Mouse (Mus musculus) spleen, postnatal 10 days (tissue): Measurements from ENCODE around the gene Chrne.
A peak's percentile ranks its signal among the peaks of the same experiment; 100 is the strongest.

ENCODE experiments used
- DNase-seq, 2 experiments: peaks; one replicate each; pipeline ENCODE4 v3.0.0; 2021 to 2022; ENCODE audit warnings: low spot score in 2 of 2

Chrne gene

DNA sequence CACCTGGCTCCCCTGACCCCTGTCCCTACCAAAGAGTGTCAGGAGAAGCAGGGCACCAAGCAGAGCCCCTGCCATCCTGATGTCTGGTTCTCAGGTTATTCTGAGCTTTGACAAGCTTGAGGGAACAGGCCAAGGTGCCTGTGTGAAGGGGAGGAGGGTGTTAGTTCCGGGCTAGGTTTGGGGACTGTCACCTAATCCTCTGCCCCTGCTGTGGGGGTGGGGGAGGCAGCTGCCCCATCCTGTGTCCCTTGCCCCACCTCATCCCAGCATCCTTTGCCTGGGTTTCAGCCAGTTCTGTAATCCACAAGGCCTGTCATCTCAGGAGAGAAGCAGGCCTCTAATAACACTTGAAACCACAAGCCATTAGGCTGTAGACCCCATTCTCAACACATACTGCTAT is at the start of gene Chrne:
TSS of gene Chrne (minus strand) at position 116 of the 400 bp plus-strand sequence.
- DNase-seq = no peak

DNA sequence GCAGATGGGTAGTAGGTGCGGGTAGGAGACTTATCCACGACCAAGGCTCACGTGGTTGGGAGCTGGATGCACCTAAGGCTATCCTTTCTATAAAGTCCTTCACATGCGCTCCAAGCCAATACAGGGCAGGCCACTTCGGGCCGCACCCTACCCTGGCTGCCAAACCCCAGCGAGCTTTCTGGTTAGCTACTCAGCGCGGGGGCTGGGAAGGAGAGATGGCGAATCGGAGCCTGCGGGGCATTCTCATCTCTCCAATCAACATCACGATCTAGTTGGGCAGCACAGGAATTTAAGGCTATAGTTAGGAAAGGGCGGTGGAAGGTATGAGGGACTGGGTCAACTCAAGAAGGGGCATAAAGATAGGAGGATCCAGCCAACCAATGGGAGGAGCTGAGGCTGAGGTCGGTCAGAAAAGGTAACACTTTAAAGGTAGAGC is 49.3 kb upstream of the Chrne start:
- peak in 1 of 2 experiments; percentile 71 for DNase-seq

DNA sequence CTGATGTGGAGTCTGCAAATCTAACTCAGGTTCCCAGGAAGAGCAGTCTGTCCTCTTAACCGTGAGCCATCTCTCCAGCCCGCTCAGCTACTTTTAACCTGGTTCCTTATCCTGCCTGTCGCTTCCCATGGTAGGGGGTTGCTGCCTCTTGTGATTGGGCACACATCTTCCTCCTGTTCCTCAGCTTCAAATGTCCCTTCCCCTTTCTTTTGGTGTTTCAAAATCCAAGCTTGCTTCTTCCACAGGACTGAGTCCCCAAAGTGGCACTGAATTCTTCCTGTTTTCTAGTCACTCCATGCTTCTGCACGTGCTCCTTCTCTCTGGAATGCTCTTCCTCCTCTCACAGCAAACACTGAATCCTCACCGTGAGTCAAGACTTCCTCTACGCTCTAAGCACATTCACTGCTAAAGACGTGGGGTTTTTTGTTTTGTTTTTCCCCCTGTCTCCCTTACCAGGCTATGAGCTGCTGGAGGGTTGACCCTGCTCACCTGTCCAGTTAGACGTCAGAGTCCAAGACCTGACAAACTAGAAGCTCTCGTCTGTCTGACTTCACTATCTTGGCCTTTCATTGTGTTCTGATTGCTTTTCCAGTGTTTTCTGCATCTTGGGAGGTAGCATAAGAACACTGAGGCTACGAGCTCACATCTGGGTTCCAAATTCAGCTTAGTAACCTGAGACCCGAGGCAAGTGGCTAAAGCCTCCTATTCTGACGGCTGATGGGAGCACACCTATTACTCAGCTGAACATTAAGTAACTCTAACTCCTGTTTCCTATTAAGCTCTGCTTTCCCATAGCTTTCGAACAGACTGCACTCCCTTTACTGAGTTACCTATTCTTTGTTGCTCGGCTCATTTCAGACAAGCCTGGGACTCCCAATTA is 48.5 kb upstream of the Chrne start:
- DNase-seq = no peak

DNA sequence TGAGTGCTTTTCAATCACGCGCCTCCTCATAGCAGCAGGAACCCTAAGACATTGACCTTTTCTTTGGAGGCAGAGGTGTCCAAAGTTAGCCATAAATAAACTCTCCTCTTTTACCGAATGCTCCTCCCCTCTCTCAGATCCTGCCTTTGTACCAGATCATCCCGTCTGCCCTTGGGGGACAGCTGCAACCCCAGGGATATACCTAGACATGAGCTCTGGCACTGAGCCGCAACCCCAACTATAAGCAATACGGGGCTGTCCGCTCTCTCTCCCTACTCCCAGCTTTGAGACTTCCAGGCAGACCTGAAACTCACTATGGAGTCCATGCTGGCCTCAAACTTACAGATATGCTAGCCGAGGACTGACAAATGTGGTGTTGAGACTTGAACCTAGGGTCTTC is 47.7 kb upstream of the Chrne start:
- no peak for DNase-seq

DNA sequence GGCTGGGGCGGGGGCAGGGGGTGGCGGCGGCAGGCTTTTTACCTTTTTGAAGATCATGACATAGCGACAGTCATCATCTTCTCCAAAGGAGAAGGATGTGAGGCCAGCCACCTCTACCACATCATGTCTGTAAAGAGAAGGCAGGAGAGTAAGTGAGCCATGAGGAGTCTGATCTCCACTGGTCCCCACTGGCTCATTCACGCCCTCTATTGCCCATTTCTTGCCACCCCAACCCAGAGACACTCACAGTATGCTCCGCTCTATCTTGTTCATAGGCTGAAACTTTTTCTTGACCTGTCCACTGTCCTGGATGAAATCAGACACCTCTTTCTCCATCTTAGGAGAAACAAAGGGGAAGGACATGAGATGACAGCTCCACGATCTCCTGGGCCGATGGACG is 45.7 kb upstream of the Chrne start:
- no peak for DNase-seq

DNA sequence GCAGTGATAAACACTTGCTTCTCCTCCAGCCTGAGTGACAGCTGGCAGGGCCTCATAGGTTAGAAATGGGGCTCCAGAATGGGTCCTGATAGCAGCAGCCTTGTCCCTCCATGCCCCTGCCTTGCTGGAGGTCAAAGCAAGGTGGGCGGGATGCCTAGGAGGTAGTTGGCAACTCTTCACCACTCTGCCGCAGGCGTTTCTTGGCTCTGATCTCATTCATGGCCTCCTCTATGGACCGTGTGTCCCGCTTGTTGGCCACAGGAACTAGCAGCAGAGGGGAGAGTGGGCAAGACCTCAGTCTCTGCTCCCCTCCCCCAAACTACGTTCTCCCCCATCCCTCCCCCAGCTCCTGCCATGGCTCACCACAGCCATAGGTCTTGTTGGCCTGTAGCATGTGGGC is 44.9 kb upstream of the Chrne start:
- DNase-seq = no peak

DNA sequence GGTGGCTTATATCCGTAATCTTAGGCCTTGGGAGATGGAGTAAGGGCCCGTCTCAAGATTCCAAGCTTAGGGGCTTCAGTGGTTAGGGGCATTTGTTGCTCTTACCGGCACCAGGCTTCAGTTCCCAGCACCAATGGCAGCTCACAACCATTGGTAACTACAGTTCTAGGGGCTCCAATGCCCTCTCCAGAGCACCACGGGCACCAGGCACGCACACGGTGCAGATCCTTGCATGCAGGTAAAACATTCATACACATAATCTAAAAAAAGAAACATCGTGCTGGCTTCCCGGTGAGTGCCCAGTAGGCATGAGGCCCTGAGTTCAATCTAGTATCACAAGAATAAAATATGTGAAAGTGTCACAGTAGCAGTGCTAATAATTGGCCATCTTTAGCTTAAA is 44.1 kb upstream of the Chrne start:
- DNase-seq = no peak

DNA sequence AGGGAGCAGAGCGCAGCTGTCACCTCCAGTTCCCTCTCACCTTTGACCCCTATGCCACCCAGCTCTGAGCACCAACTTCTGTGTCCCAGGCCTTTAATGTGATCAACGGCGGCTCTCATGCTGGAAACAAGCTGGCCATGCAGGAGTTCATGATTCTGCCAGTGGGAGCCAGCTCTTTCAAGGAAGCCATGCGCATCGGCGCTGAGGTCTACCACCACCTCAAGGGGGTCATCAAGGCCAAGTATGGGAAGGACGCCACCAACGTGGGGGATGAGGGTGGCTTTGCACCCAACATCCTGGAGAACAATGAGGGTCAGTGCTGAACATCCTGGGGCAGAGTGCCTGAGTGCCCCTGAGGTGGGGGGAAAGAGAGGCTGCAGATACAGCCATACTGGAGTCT is 41.6 kb upstream of the Chrne start:
- DNase-seq = no peak

DNA sequence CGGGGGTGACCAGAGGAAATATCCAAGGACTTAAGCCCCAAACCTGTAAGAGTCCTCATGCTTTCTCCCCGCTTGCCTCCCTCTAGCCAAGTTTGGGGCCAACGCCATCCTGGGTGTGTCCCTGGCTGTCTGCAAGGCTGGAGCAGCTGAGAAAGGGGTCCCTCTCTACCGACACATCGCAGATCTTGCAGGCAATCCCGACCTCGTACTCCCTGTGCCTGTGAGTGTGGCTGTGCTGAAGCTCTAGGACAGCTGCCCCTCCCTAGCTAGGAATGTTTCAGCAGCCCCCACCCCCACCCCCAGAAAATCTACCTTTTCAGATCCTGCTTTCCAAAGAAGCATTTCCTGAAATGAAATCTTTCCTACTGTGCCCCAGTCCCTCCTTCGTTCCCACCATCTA is 39.9 kb upstream of the Chrne start:
- no peak for DNase-seq

DNA sequence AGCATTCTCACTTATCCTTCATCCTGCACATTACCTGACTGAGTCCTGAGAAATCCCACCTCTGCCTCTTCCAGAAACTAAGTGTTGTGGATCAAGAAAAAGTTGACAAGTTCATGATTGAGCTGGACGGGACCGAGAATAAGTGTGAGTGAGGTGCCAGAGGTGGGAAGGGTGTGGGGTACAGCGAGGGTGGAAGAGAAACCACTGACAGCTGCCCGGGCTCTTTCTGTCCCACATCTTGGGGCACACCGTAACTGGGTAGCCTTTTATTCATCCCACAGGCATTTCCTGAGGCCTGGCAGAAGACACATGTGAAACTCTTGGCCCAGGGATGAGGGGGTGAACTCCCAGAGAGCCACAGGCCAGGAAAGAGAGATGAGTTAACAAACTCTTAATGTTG is 39.5 kb upstream of the Chrne start:
- DNase-seq = no peak

DNA sequence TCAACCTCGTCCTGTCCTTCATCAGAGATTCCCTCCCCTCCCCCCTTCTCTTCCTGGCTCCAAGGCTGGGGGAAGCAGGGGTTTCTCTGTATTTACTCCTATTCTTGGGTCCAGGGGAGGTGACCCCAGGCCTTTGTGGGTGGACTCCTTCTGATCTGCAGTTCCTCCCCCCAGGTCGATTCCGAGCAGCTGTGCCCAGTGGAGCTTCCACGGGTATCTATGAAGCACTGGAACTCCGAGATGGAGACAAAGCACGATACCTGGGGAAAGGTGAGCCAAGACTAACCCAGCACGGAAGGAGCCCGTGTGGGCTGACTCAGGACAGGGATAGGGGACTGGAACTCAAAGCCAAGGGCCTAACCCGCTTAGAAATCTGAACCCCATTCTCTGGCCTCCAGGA is 39.0 kb upstream of the Chrne start:
- DNase-seq = no peak

DNA sequence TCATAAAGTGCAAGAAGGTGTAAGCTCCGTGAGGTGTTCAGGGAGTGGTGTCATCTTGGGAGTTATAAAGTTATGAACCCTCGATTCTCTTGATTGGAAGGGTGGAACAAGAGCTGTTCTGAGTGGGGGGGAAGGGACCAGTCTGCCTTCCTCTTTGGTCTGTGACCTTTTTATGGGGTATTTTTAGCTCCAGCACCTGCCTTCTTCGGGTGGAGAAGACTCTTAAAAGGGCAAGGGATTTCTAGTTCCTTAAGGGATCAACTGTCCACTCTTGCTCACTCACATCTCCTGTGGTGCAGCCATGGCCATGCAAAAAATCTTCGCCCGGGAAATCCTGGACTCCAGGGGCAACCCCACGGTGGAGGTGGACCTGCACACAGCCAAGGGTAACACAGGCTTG is 38.6 kb upstream of the Chrne start:
- no peak for DNase-seq

DNA sequence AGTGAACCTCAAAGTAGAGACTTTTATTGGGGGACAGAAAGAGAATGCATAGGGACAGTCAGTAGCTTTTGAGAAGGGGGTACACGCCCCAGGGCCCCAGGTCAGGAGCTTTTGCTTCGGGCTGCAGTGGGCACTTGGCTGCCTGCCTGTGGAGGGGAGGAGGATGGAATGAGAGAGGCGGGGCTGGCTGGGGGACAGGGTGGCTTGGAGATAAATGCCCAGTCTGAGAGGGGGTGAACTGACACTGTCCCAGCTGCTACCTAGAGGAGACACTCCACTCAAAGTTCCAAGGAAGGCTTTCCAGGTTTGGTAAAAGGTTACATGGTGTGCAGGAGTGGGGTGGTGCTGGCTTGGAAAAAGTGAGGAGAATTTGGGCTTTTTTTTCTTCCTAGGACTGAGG is 37.9 kb upstream of the Chrne start, which contains the start of gene Eno3:
TSS of gene Eno3 (plus strand) at position 239 of the 400 bp plus-strand sequence.
- DNase-seq = no peak

DNA sequence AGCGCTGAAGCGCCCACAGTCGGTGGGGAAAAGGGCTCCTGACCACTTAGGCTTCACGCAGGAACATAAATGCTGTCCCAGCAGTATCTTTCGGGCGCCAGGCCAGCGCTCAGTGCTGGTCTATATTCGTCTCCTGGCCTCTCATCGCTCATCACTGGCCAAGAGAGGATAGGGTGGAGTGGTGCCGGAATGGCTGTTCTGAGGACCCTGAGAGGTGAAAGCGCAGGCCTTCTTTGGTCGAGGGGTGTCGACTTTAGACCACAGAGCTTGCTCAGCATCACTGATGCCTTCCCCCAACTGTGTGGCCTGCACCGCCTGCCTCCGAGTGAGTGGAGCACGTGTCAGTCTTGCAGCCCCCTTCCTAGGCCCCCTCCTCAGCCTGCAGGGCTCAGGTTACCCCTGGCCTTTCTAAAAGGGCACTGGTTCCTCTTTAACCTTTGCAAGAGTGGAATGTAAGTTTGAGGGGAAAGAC is 37.5 kb upstream of the Chrne start:
- DNase-seq = no peak

DNA sequence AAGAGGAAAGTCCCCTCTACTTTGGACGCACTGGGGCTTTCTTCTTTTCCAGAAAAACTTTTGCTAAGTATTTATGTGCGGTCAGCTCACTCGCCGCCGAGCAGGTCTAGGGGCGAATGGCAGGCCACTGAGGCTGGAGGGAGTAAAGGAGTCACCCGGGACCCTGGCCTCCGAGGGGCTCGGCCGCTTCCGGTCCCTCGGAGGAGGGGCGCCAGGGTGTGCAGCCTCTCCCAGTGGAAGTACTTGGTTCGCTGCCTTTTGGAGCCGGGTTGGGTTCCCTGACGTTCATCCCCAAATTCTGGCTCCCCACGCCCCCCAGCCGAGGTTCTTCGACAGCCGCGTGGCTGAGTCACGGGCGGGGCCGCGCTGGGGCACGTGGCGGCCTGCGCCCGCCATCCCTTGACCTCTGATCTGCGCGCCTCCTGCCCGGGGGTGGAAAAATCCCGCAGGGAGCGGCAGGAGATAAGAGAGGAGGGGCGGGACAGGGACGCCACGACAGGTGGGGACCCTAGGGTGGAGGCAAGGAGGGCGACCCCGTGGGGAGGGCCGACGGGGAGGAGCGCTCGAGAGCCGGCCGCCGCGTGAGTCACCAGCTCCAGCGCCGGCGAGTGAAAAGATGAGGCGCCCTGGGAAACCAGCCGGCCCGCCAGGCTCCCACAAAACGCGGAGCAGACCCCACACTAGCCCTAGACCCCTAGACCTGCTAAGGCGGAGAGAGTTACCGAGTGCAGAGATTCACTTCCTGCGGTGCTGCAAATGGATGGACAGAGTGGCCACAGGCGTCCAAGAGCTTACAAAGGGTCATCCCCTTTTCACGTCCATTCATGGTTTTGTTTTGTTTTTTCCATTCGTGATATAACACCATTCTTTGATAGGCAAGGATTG is 36.8 kb upstream of the Chrne start:
- peak; percentile 65 to 68 for DNase-seq

DNA sequence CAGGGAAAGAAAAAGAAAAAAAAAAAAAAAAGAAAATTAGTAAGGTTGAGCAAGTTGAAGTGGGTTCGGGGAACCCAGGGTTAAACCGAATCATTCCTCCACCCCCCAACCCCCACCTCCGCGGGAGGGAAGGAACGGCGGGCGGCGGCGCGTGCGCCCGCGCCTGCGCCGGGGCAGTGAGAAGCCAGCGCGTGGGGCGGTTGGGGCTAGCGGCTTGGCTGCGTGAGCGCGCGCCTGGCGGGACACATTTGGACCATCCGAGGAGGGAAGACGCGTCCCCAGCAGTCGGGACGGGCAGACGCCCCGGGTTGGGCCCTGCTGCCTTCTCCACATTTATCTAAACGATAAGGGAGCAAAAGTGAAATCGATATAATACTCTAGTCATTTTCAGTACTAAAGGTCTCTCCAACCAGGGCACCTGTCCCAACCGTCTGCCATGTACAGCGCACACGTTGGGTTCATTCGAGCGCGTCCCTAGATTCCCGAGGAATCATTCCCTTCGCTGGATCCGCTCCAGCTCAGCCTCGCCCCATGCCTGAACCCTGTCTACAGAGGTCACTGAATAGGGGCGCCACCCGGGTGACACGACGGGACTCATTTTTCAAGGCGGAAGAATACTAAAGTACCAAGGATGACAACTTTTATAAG is 36.0 kb upstream of the Chrne start:
- DNase-seq = peak; percentile 81 to 83

DNA sequence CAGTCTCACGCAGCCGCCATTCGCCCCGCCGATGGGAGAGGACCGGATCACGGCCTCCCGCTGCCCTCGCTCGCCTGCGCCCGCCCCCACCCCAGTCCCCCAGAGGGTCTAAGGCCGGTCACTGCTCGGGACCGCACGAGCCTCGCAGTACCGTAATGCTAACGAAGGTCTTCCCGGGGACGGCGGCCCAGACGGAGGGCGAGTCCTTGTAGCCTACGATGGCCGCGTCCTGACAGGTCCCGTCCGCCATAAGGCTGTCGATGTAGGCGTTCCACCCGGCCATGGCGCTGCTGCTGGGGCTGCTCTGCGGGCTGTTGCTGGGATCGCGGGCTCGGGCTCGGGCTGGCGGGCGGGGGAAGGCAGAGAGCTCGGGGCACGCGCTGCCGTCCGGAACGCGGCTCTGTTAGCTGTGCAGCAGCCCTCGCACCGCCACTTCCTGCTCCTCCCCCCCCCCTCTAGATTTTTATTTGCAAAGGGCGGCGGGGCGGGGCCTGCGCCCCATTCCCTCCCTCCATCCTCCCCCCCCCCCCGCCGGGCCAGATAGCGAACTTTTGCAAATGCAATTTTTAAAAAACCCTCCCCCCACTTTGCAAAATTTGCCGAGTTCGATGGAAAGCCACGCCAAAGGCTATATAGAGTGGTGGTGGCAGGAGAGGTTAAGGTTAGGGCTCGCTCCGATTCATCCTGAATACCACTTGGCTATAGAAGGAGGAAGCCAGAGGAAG is 35.3 kb upstream of the Chrne start, which contains the start of gene Pfn1:
TSS of gene Pfn1 (minus strand) at position 447 of the 725 bp plus-strand sequence.
- peak; percentile 70 to 85 for DNase-seq

DNA sequence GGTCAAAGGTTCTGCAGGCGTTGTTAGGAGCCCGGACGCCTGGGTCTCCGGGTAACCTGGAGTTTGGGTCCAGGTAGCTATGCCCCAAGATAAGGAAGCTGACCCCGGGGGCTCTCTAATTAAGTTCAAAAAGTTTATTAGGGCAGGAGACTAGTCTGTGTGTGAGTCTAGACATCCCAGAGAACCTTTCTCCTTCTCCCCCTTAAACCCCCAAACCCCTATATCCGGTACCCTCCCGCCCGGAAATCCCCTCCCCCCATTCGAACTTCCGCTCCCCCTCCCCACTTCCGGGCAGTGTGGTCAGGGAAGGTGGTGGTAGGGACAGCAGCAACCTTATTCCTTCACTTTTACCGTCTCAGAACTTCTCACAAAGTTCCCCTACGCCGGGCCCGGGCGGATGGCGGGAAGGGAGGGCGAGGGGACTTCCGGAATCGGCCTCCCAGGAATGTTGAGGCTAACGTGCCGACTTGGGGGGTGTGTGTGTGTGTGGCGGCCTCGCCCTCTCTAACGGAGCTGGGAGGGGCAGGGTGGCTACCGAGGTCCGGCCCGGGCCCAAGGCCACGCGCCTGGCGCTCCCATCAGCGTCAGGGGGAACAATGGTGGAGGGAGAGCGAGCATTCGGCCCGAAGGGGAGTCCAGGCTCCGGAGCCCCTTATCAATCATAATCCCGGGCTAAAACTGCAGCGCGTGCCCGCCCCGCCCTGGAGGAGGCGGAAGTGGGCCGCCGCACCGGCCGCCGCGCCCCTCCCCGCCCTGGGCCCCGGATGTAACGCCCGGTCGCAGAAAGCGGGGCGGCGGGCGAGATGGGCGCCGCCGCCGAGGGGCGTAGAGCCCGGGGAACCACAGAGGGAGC is 34.6 kb upstream of the Chrne start:
- peak; percentile 79 to 84 for DNase-seq

DNA sequence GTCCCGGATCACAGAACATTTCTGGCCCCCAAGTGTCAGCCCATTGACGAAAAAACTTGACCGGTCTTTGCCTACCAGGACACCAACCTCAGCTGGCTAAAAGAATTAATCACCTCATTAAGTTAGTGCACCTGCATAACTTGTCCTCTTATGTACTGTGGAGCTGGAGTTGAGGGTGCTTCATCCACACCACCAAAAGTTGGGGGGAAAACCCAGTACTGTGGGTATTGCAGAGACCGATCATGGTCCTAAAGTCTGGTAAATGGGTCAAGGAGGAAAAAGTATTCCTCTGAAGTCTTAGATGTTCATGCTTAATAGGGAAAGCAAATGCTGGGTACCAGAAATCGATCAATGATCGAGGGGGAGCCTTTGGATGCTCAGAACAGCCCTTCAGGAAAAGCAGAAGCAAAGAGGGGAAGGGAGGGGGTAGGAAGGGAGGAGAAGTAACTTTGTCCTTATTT is 33.9 kb upstream of the Chrne start:
- peak in 1 of 2 experiments; percentile 24 for DNase-seq
